Mouse (Mus musculus) C2C12 (cell line): ENCODE results near the gene Olfr199. TPM values are rescaled to one million over a fixed set of nuclear protein-coding genes. Genes with fewer than 3 reads are reported as not detected.
"Not testable (repeated sequence)": the region's sequence is repeated elsewhere in the genome, so short reads cannot be mapped to it uniquely, and the experiment has no call there.

Experiments
- H3K27me3 ChIP-seq: one replicate; pipeline ENCODE4 v1.6.1; 2011; ENCODE audit not compliant: control insufficient read depth, insufficient read depth, insufficient read length
- H3K36me3 ChIP-seq: one replicate; pipeline ENCODE4 v1.6.1; 2011; ENCODE audit not compliant: control insufficient read depth, insufficient read depth
- H3K4me3 ChIP-seq: one replicate; pipeline ENCODE4 v1.5.1; 2011; ENCODE audit warnings: mild to moderate bottlenecking, control low read depth; ENCODE audit not compliant: poor library complexity, insufficient read depth, severe bottlenecking
- H3K79me2 ChIP-seq: one replicate; pipeline ENCODE4 v1.6.1; 2011; ENCODE audit not compliant: control insufficient read depth, insufficient read depth
- H3K79me3 ChIP-seq: one replicate; pipeline ENCODE4 v1.6.1; 2011; ENCODE audit warnings: low read depth, control low read depth
- H3ac ChIP-seq: one replicate; pipeline ENCODE3; 2011; ENCODE audit warnings: low read depth; ENCODE audit not compliant: control insufficient read depth, insufficient read length
- CEBPB ChIP-seq: IDR thresholded peaks from one replicate; pipeline ENCODE4 v1.6.1; 2011; ENCODE audit warnings: low read depth, mild to moderate bottlenecking, control low read depth, moderate library complexity
- CTCF ChIP-seq: IDR thresholded peaks from one replicate; pipeline ENCODE4 v1.5.1; 2011; ENCODE audit not compliant: control insufficient read depth, insufficient read depth, insufficient read length
- FOSL1 ChIP-seq: IDR thresholded peaks from one replicate; pipeline ENCODE4 v1.8.0; 2011; ENCODE audit warnings: mild to moderate bottlenecking, low read length; ENCODE audit not compliant: poor library complexity, insufficient read depth, severe bottlenecking
- MAX ChIP-seq: IDR thresholded peaks from one replicate; pipeline ENCODE4 v1.6.1; 2011; ENCODE audit warnings: mild to moderate bottlenecking, control low read depth
- MYOD1 ChIP-seq: IDR thresholded peaks from one replicate; pipeline ENCODE4 v1.6.1; 2011; ENCODE audit warnings: low read depth; ENCODE audit not compliant: control insufficient read depth, insufficient read length
- MYOG ChIP-seq: IDR thresholded peaks from one replicate; pipeline ENCODE4 v1.6.1; 2011; ENCODE audit not compliant: control insufficient read depth, insufficient read length; ENCODE audit errors: extremely low read depth
- USF1 ChIP-seq: IDR thresholded peaks from one replicate; pipeline ENCODE4 v1.6.1; 2011; ENCODE audit warnings: low read depth, mild to moderate bottlenecking, control low read depth, moderate library complexity
- long read RNA-seq, 2 experiments: library from polyadenylated mRNA; unstranded; transcript quantifications; one replicate each; pipeline ENCODE4 v2.0.0; 2019 to 2020
- polyA plus RNA-seq: library from polyadenylated mRNA; unstranded; fragments of >200 nt; fragmentation: generic; extraction: Trizol; gene quantifications from one replicate; pipeline ENCODE4 v1.2.1, GENCODE M21; 2012; ENCODE audit warnings: missing spikeins

Olfr199 gene
- not detected for polyA plus RNA-seq
- long read RNA-seq, experiment 1 = 0 reads
- long read RNA-seq, experiment 2 = 0 reads

DNA sequence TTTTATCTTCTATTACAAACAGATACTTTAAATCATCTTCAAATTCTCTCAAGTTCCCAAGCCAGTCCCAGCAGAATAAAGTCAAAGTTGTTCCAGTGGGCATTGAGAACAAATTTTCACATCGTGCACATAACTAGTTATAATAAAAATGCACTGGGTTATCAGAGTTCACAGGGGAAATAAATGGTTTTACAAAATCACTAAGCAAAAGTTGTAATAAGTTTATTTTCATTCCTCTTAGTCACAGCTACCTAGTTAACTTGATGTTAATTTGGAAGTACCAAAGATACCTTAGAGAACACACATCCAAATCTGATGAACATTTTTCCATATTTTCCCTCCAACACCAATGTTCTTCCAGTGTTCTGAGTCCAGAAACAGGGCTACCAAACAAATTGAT lies at the start of gene Olfr199:
Olfr199 (minus strand) TSS at position 101 of the 400 bp plus-strand sequence.
- H3K36me3 ChIP-seq, H3K27me3 ChIP-seq, H3K79me2 ChIP-seq, H3K4me3 ChIP-seq, H3ac ChIP-seq, H3K79me3 ChIP-seq: not testable (repeated sequence)

DNA sequence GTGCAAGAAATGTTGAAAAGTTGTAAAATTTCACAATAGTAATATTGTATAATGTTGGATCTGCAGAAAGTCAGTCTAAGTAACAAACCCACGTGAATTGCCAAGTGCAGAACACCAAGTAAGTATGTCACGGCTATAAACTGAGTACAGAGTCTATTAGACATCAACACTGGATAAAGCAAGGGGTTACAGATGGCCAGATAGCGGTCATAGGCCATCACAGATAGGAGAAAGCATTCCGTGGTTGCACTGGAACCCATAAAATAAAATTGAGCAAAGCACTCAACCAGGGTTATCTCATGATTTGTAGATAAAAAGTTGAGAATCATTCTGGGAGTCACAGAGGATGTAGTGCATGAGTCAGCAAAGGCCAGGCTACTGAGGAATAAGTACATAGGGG lies 49.5 kb upstream of the Olfr199 start:
- H3K36me3 ChIP-seq, H3K27me3 ChIP-seq, H3ac ChIP-seq, H3K4me3 ChIP-seq, H3K79me3 ChIP-seq, H3K79me2 ChIP-seq: not testable (repeated sequence)

DNA sequence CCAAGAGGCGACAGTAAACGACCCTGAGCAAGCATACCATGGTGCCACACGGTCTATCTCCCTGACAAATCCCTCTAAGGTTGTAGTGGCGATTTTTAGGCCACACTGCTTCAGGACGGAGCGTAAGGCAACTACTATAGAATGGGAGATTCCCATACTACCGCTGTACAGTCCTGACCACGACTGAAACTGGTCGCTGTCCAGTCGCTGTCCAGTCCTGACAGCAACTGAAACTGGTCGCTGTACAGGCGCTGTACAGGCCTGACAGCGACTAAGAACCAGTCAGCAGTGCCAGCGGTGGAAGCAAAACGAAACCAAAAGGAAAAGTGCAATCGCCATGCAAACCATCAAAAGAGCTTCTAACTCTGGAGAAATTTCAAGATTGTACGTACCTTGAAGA lies 30.1 kb upstream of the Olfr199 start:
- H3K79me3 ChIP-seq = no peaks in the 10 kb centered on the region
- TF ChIP-seq CEBPB (no peak), MYOD1 (no peak), CTCF (no peak), MYOG (no peak), USF1 (no peak), FOSL1 (no peak), MAX (no peak)
- H3K27me3 ChIP-seq = no peaks in the 10 kb centered on the region
- H3K4me3 ChIP-seq = no peak overlapping the region
- no peaks in the 10 kb centered on the region for H3K79me2 ChIP-seq
- no peak overlapping the region for H3ac ChIP-seq
- no peaks in the 10 kb centered on the region for H3K36me3 ChIP-seq

DNA sequence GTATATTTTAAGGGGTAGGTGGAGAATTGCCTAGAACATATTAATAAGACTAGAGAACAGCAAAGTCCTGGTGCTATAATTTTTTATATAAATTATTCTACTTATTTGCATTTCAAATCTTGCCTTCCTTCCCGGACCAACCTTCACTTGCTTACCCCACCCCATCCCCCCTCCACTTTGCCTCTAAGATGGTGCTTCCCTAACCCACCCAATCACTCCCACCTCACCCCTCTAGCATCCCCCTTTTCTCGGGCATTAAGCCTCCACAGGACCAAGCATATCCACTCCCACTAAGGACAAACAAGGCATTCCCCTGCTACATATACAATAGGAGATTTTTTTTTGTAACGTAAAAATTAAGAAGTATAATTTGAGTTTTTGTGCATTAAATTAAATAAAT lies 1.7 kb downstream of the Olfr199 start:
- not testable (repeated sequence) for H3K36me3 ChIP-seq, H3K79me2 ChIP-seq, H3ac ChIP-seq, H3K27me3 ChIP-seq, H3K4me3 ChIP-seq, H3K79me3 ChIP-seq

DNA sequence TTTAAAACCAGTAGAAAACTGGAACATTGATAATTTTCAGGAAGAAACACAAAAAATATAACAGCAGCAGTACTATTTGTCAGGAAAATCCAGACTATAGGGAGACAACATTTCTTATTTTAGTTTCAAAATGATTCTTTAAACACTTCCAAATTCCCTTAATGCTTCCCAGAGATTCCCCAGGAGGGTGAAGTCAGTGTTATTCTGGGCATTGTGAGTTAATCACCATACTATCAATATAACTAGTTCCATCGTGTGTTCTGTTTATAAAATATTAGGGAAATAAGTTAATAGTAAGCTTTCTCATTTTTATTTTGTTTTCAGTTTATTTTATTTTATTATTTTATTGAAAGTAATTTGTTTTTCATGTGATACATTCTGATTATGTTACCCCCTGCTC lies 16.1 kb downstream of the Olfr199 start, which contains the start of gene Olfr198:
Olfr198 (minus strand) TSS at position 101 of the 400 bp plus-strand sequence.
- H3K4me3 ChIP-seq, H3ac ChIP-seq, H3K36me3 ChIP-seq, H3K79me2 ChIP-seq, H3K79me3 ChIP-seq, H3K27me3 ChIP-seq: not testable (repeated sequence)

DNA sequence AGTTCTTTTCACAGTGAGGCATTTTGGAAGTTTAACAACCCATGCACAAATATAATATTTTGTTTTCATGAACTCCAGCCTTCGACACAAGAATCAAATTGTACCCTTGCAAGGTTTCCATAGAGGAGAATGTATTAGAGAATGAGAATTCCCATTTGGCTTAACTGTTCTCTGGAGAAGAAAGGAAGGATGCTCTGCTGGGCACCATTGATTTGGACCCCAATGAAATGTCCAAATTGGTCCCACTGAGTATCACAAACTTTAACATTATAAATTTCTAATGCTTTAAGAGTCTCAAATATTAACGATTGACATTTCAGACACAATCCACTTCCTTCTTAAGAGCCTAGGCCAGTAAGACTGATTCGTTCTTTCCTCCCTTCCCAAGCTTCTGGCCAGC lies 49.2 kb downstream of the Olfr199 start, which contains the start of gene Olfr196:
Olfr196 (minus strand) TSS at position 101 of the 400 bp plus-strand sequence.
- Histone ChIP-seq H3K36me3 (no peaks in the 10 kb centered on the region), H3ac (no peak within 1 kb of the TSS), H3K4me3 (no peak within 1 kb of the TSS), H3K79me3 (no peaks in the 10 kb centered on the region), H3K27me3 (no peaks in the 10 kb centered on the region), H3K79me2 (no peaks in the 10 kb centered on the region)
- TF ChIP-seq MYOG (no peak), USF1 (no peak), CEBPB (no peak), MAX (no peak), MYOD1 (no peak), FOSL1 (no peak), CTCF (no peak)

Other genes with a start within 250 kb of the Olfr199 start
- not detected for gene Olfr183, start 224.4 kb downstream of the Olfr199 start, polyA plus RNA-seq
- gene Olfr186, start 189.5 kb downstream of the Olfr199 start, polyA plus RNA-seq = not detected
- not detected for gene Olfr187, start 180.0 kb downstream of the Olfr199 start, polyA plus RNA-seq
- not detected for gene Olfr190, start 141.8 kb downstream of the Olfr199 start, polyA plus RNA-seq
- not detected for gene Olfr191, start 129.9 kb downstream of the Olfr199 start, polyA plus RNA-seq
- not detected for gene Olfr193, start 107.9 kb downstream of the Olfr199 start, polyA plus RNA-seq
- not detected for gene Olfr194, start 98.7 kb downstream of the Olfr199 start, polyA plus RNA-seq
- not detected for gene Olfr195, start 72.7 kb downstream of the Olfr199 start, polyA plus RNA-seq
- gene Olfr196, start 49.3 kb downstream of the Olfr199 start, polyA plus RNA-seq = not detected
- not detected for gene Olfr198, start 16.2 kb downstream of the Olfr199 start, polyA plus RNA-seq
- not detected for gene Olfr201, start 52.9 kb upstream of the Olfr199 start, polyA plus RNA-seq
- not detected for gene Olfr202, start 67.0 kb upstream of the Olfr199 start, polyA plus RNA-seq
- gene Olfr203, start 79.1 kb upstream of the Olfr199 start, polyA plus RNA-seq = not detected
- not detected for gene Olfr204, start 98.5 kb upstream of the Olfr199 start, polyA plus RNA-seq
- not detected for gene Olfr205, start 111.4 kb upstream of the Olfr199 start, polyA plus RNA-seq
- not detected for gene Olfr206, start 129.5 kb upstream of the Olfr199 start, polyA plus RNA-seq
- gene Olfr209, start 144.2 kb upstream of the Olfr199 start, polyA plus RNA-seq = not detected
- not detected for gene Gabrr3, start 187.6 kb upstream of the Olfr199 start, polyA plus RNA-seq